Mouse (Mus musculus) G1E (cell line): ENCODE results near the gene Ppm1l. TPM values are rescaled to one million over a fixed set of nuclear protein-coding genes. Genes with fewer than 3 reads are reported as not detected.

Experiments
- ATAC-seq: 2 replicates; pipeline ENCODE4 v1.8.0; 2016; ENCODE audit warnings: mild to moderate bottlenecking; ENCODE audit not compliant: insufficient number of reproducible peaks, poor library complexity, low FRiP score, severe bottlenecking; ENCODE audit errors: extremely low read depth
- DNase-seq: peaks from one replicate; pipeline ENCODE4 v3.0.0; 2012; ENCODE audit warnings: low spot score
- H3K27me3 ChIP-seq: 2 replicates; pipeline ENCODE4 v1.6.1; 2012; ENCODE audit warnings: mild to moderate bottlenecking, low read length, inconsistent platforms; ENCODE audit not compliant: insufficient read depth
- H3K36me3 ChIP-seq: replicated peaks from 2 replicates; pipeline ENCODE3; 2012; ENCODE audit warnings: mild to moderate bottlenecking, inconsistent platforms
- H3K4me1 ChIP-seq: 2 replicates; pipeline ENCODE4 v1.6.1; 2012; ENCODE audit warnings: low read depth, low read length, inconsistent platforms, mixed read lengths; ENCODE audit not compliant: insufficient read depth
- H3K4me3 ChIP-seq: 2 replicates; pipeline ENCODE4 v1.5.1; 2012; ENCODE audit warnings: low read depth, mild to moderate bottlenecking, inconsistent platforms, low read length, moderate library complexity, mixed read lengths
- H3K9me3 ChIP-seq: replicated peaks from 2 replicates; pipeline ENCODE4 v1.6.1; 2012; ENCODE audit warnings: inconsistent platforms
- CTCF ChIP-seq: IDR thresholded peaks from 2 replicates; pipeline ENCODE4 v1.5.1; 2012; ENCODE audit warnings: low read depth, low read length, inconsistent platforms, mixed read lengths
- GATA1 ChIP-seq: IDR thresholded peaks from 2 replicates; pipeline ENCODE4 v1.6.1; 2012; ENCODE audit warnings: borderline replicate concordance, low read length, inconsistent platforms, mixed read lengths
- GATA2 ChIP-seq: IDR thresholded peaks from 2 replicates; pipeline ENCODE4 v1.6.1; 2012; ENCODE audit warnings: low read depth, low read length, inconsistent platforms, borderline replicate concordance
- POLR2AphosphoS5 ChIP-seq: IDR thresholded peaks from 2 replicates; pipeline ENCODE4 v1.6.1; 2012; ENCODE audit warnings: low read depth, low read length, inconsistent platforms; ENCODE audit not compliant: insufficient replicate concordance
- TAL1 ChIP-seq: conservative IDR thresholded peaks from 2 replicates; pipeline ENCODE4 v1.6.1; 2012; ENCODE audit warnings: low read depth, low read length, inconsistent platforms, mixed read lengths
- polyA plus RNA-seq: library from polyadenylated mRNA; stranded (reverse); fragments of >175 nt; gene quantifications from 2 replicates; pipeline ENCODE4 v1.2.3, GENCODE M21; 2012
- total RNA-seq, 2 experiments: library from RNA; stranded (forward) in 1 of 2; stranded (reverse) in 1 of 2; fragments of 200-1000 nt in 1 of 2; fragments of >200 nt in 1 of 2; fragmentation: Nextera tagmentation in 1 of 2; gene quantifications; 2 replicates each; pipeline ENCODE4 v1.2.3; 2014 to 2017

Gene Ppm1l
- total and polyA plus RNA-seq, 3 experiments = 1.5 to 16.6 (median 5.6) TPM

GRCm38 (mm10) chr3:69527384-69527783 is 210.7 kb downstream of the Ppm1l start:
- H3K27me3 ChIP-seq = no peaks in the 10 kb centered on the region
- peaks cover 2% of the 10 kb centered on the region for H3K9me3 ChIP-seq
- no peak for ATAC-seq
- peaks cover under 1% of the 10 kb centered on the region for H3K36me3 ChIP-seq
- no peaks in the 10 kb centered on the region for H3K4me1 ChIP-seq
- H3K4me3 ChIP-seq = no peak overlapping the region
- no peak for DNase-seq
- TF ChIP-seq GATA2 = no peak
- no peak for TF ChIP-seq CTCF
- no peak for TF ChIP-seq TAL1
- TF ChIP-seq GATA1 = no peak
- TF ChIP-seq POLR2AphosphoS5 = no peak

GRCm38 (mm10) chr3:69529576-69529975 is 212.9 kb downstream of the Ppm1l start:
- Histone ChIP-seq H3K36me3 (no peaks in the 10 kb centered on the region), H3K4me1 (no peaks in the 10 kb centered on the region), H3K27me3 (no peaks in the 10 kb centered on the region), H3K9me3 (no peaks in the 10 kb centered on the region), H3K4me3 (no peak overlapping the region)
- TF ChIP-seq CTCF (no peak), TAL1 (no peak), POLR2AphosphoS5 (no peak), GATA1 (no peak), GATA2 (no peak)
- ATAC-seq = no peak
- no peak for DNase-seq

- Histone ChIP-seq H3K4me3 (no peak overlapping the region), H3K27me3 (no peaks in the 10 kb centered on the region), H3K36me3 (no peaks in the 10 kb centered on the region), H3K9me3 (no peaks in the 10 kb centered on the region), H3K4me1 (no peaks in the 10 kb centered on the region)
- DNase-seq = no peak
- no peak for TF ChIP-seq CTCF
- TF ChIP-seq GATA2 = no peak
- no peak for TF ChIP-seq POLR2AphosphoS5
- no peak for TF ChIP-seq GATA1
- no peak for TF ChIP-seq TAL1
- no peak for ATAC-seq
Measured at GRCm38 (mm10) chr3:69531511-69531910, 214.8 kb downstream of the Ppm1l start.

- H3K36me3 ChIP-seq = no peaks in the 10 kb centered on the region
- TF ChIP-seq POLR2AphosphoS5 (no peak), GATA2 (no peak), TAL1 (no peak), GATA1 (no peak), CTCF (no peak)
- H3K27me3 ChIP-seq = no peaks in the 10 kb centered on the region
- H3K4me3 ChIP-seq = no peak overlapping the region
- ATAC-seq (no peak), DNase-seq (no peak)
- H3K4me1 ChIP-seq = no peaks in the 10 kb centered on the region
- H3K9me3 ChIP-seq = no peaks in the 10 kb centered on the region
Measured at GRCm38 (mm10) chr3:69532687-69533086, 216.0 kb downstream of the Ppm1l start.

- Histone ChIP-seq H3K4me3 (no peak overlapping the region), H3K9me3 (no peaks in the 10 kb centered on the region), H3K27me3 (no peaks in the 10 kb centered on the region), H3K36me3 (no peaks in the 10 kb centered on the region), H3K4me1 (no peaks in the 10 kb centered on the region)
- DNase-seq (no peak), ATAC-seq (no peak)
- TF ChIP-seq TAL1 (no peak), POLR2AphosphoS5 (no peak), CTCF (no peak), GATA1 (no peak), GATA2 (no peak)
Measured at GRCm38 (mm10) chr3:69535486-69535885, 218.8 kb downstream of the Ppm1l start.

- TF ChIP-seq GATA2 = no peak
- Histone ChIP-seq H3K4me1 (no peaks in the 10 kb centered on the region), H3K27me3 (no peaks in the 10 kb centered on the region), H3K4me3 (no peak overlapping the region), H3K9me3 (no peaks in the 10 kb centered on the region), H3K36me3 (no peaks in the 10 kb centered on the region)
- DNase-seq (no peak), ATAC-seq (no peak)
Measured at GRCm38 (mm10) chr3:69535941-69536647, 219.4 kb downstream of the Ppm1l start.
